Mouse (Mus musculus): ENCODE data around the gene Nemp2. TPM values are rescaled to one million over a fixed set of nuclear protein-coding genes. Genes with fewer than 3 reads are reported as not detected.

Nemp2 gene
- polyA plus RNA-seq, 1 experiment from 2014 or later: 8.5 TPM

DNA sequence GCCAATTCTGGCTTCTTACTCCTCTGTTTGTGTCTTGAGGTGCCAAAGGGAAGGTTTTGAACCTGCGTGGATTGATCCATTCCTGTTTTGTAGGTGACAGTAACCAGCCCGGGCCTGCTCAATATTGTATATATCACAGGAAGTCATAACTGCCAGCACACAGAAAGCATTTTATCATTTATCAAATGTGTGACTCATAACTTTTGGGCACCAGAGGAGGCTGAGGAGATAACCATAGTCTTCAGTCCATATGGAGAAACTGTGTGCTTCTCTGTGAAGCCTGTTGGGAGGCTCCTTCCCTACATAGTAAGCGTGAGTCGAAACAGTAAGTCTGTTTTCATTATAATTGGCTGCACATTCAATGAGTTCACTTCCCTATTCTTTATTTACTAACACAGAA is 10.2 kb downstream of the Nemp2 start:
- Histone ChIP-seq H3K4me3 (ENCODE audit: low read depth, low read length) (no peak overlapping the region), H3K4me1 (ENCODE audit: control insufficient read depth, insufficient read depth, low read length) (no peaks in the 10 kb centered on the region), H3K9me3 (ENCODE audit: control insufficient read depth, low read length) (no peaks in the 10 kb centered on the region), H3K9ac (replicated peaks; ENCODE audit: low read depth, low read length) (no peak overlapping the region), H3K36me3 (ENCODE audit: control insufficient read depth, insufficient read depth, low read length) (no peaks in the 10 kb centered on the region; the same call in 1 of the 2 replicates), H3K27me3 (ENCODE audit: control insufficient read depth, insufficient read depth, low read length) (no peaks in the 10 kb centered on the region), H3K27ac (ENCODE audit: low read depth, low read length) (no peak overlapping the region), H3K4me2 (ENCODE audit: low read depth, low read length) (no peak overlapping the region)
- 91% methylated on average over 4 of the region's 4 CpGs for WGBS
- no peak for ATAC-seq (ENCODE audit: low read depth)

GRCm38 (mm10) chr1:52648153-52649027 is 17.9 kb downstream of the Nemp2 start:
- H3K4me1 ChIP-seq (ENCODE audit: control insufficient read depth, insufficient read depth, low read length): no peaks in the 10 kb centered on the region
- H3K27me3 ChIP-seq (ENCODE audit: control insufficient read depth, insufficient read depth, low read length): no peaks in the 10 kb centered on the region
- no peak overlapping the region for H3K9ac ChIP-seq (replicated peaks; ENCODE audit: low read depth, low read length)
- H3K36me3 ChIP-seq (ENCODE audit: control insufficient read depth, insufficient read depth, low read length): peaks cover 5% of the 10 kb centered on the region; the same call in 1 of the 2 replicates
- H3K27ac ChIP-seq (ENCODE audit: low read depth, low read length): no peak overlapping the region
- ATAC-seq (ENCODE audit: low read depth): peak; percentile 93
- H3K9me3 ChIP-seq (ENCODE audit: control insufficient read depth, low read length): no peaks in the 10 kb centered on the region
- no peak overlapping the region for H3K4me3 ChIP-seq (ENCODE audit: low read depth, low read length)
- 81% methylated on average over 11 of the region's 11 CpGs for WGBS
- H3K4me2 ChIP-seq (ENCODE audit: low read depth, low read length): no peak overlapping the region

DNA sequence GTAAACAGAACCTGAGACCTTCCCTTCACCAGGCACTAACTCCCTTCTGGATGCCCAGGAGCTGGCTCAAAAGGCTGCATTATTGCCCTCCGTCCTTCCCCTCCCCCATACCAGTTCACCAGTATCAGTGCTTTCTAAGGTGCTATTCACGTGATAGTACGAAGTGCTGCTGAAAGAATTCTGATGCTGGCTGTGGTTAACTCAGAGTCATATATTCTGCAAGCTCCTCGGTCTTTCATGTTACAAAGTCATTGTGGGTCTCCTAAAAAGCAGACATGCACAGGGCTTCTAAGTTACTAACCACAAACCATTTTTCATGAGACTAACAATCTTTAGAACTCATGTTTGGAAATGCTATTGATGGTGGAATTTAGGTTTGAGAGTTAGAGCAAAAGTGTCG is 19.6 kb downstream of the Nemp2 start:
- no peak for ATAC-seq (ENCODE audit: low read depth)
- H3K9ac ChIP-seq (replicated peaks; ENCODE audit: low read depth, low read length): no peak overlapping the region
- peaks cover 5% of the 10 kb centered on the region; the same call in 1 of the 2 replicates for H3K36me3 ChIP-seq (ENCODE audit: control insufficient read depth, insufficient read depth, low read length)
- H3K27ac ChIP-seq (ENCODE audit: low read depth, low read length): no peak overlapping the region
- H3K27me3 ChIP-seq (ENCODE audit: control insufficient read depth, insufficient read depth, low read length): no peaks in the 10 kb centered on the region
- H3K4me3 ChIP-seq (ENCODE audit: low read depth, low read length): no peak overlapping the region
- no peaks in the 10 kb centered on the region for H3K9me3 ChIP-seq (ENCODE audit: control insufficient read depth, low read length)
- 83% methylated on average over 5 of the region's 5 CpGs for WGBS
- no peak overlapping the region for H3K4me2 ChIP-seq (ENCODE audit: low read depth, low read length)
- no peaks in the 10 kb centered on the region for H3K4me1 ChIP-seq (ENCODE audit: control insufficient read depth, insufficient read depth, low read length)

DNA sequence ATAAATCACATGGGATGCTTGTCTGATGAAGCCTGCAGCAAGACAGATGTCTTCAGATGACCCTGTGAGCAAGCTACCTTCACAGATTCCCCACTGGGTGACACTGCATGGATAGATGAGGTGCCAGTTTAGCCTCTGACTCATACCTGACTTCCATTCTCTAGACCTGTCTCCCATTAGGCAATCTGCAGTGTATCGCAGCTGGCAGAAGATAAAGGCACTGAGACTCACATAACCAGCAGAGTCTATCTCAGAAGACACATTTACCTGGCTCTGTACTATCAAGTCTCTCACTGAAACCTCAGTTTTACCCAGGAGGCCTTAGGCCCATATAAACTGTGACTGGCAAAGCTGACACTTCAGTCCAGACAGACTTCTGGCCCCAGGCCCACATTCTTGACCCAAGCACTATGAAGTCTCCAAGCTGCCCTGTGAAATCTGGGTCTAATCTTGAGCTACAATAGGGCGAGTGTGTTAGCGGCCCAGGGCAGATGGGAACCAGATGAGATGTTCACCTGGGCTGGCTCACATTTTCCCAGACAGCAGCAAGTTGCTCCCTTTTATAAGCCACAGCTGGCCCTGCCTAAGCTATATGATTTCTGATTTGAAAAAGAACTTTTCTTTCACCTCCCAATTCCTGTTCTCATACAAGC is 22.2 kb downstream of the Nemp2 start:
- ATAC-seq (ENCODE audit: low read depth): no peak
- no peak overlapping the region for H3K4me2 ChIP-seq (ENCODE audit: low read depth, low read length)
- no peak overlapping the region for H3K9ac ChIP-seq (replicated peaks; ENCODE audit: low read depth, low read length)
- H3K27me3 ChIP-seq (ENCODE audit: control insufficient read depth, insufficient read depth, low read length): no peaks in the 10 kb centered on the region
- no peak overlapping the region for H3K4me3 ChIP-seq (ENCODE audit: low read depth, low read length)
- no peaks in the 10 kb centered on the region for H3K9me3 ChIP-seq (ENCODE audit: control insufficient read depth, low read length)
- H3K36me3 ChIP-seq (ENCODE audit: control insufficient read depth, insufficient read depth, low read length): peaks cover 5% of the 10 kb centered on the region; the same call in 1 of the 2 replicates
- H3K27ac ChIP-seq (ENCODE audit: low read depth, low read length): no peak overlapping the region
- WGBS: 90% methylated on average over 3 of the region's 3 CpGs
- no peaks in the 10 kb centered on the region for H3K4me1 ChIP-seq (ENCODE audit: control insufficient read depth, insufficient read depth, low read length)

DNA sequence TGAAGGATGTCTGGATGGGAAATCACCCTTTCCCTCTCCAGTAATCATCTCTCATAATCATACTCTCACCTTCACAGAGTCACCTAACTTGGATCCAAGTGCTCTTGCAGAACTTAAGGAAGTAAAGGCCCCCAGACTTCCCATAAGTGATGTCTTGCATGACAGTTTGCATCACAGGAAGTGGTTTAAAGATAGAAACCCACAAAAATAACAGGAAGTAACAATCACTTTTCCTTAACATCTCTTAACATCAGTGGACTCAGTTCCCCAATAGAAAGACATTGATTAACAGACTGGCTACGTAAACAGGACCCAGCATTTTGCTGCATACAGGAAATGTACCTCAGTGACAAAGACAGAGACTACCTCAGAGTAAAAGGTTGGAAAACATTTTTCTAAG is 22.9 kb downstream of the Nemp2 start:
- Histone ChIP-seq H3K9me3 (ENCODE audit: control insufficient read depth, low read length) (no peaks in the 10 kb centered on the region), H3K4me1 (ENCODE audit: control insufficient read depth, insufficient read depth, low read length) (no peaks in the 10 kb centered on the region), H3K4me3 (ENCODE audit: low read depth, low read length) (no peak overlapping the region), H3K27me3 (ENCODE audit: control insufficient read depth, insufficient read depth, low read length) (no peaks in the 10 kb centered on the region), H3K36me3 (ENCODE audit: control insufficient read depth, insufficient read depth, low read length) (peaks cover 5% of the 10 kb centered on the region; the same call in 1 of the 2 replicates), H3K9ac (replicated peaks; ENCODE audit: low read depth, low read length) (no peak overlapping the region), H3K4me2 (ENCODE audit: low read depth, low read length) (no peak overlapping the region), H3K27ac (ENCODE audit: low read depth, low read length) (no peak overlapping the region)
- 87% methylated on average over 1 of the region's 1 CpGs for WGBS
- ATAC-seq (ENCODE audit: low read depth): no peak

DNA sequence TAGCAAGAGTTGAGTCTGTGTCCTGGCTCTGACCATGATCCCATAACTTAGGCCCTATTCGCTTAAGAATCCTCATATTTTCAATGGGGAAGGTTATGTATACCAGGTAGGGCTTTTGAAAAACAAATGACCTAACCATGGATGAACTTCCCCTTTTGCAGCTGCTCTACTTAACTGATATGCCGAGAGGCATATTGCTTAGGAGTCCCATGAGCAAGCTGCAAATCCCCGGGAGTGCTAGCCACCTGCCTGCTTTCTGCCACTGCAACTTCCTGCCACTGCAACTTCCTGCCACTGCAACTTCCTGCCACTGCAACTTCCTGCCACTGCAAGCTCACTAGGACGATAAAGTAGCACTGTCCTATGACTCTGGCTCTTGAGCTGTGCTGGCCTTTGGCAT is 24.6 kb downstream of the Nemp2 start:
- H3K36me3 ChIP-seq (ENCODE audit: control insufficient read depth, insufficient read depth, low read length): peaks cover under 1% of the 10 kb centered on the region; the same call in 1 of the 2 replicates
- ATAC-seq (ENCODE audit: low read depth): no peak
- H3K27me3 ChIP-seq (ENCODE audit: control insufficient read depth, insufficient read depth, low read length): no peaks in the 10 kb centered on the region
- 84% methylated on average over 4 of the region's 4 CpGs for WGBS
- no peak overlapping the region for H3K9ac ChIP-seq (replicated peaks; ENCODE audit: low read depth, low read length)
- no peaks in the 10 kb centered on the region for H3K4me1 ChIP-seq (ENCODE audit: control insufficient read depth, insufficient read depth, low read length)
- H3K4me2 ChIP-seq (ENCODE audit: low read depth, low read length): no peak overlapping the region
- H3K27ac ChIP-seq (ENCODE audit: low read depth, low read length): no peak overlapping the region
- no peaks in the 10 kb centered on the region for H3K9me3 ChIP-seq (ENCODE audit: control insufficient read depth, low read length)
- no peak overlapping the region for H3K4me3 ChIP-seq (ENCODE audit: low read depth, low read length)

DNA sequence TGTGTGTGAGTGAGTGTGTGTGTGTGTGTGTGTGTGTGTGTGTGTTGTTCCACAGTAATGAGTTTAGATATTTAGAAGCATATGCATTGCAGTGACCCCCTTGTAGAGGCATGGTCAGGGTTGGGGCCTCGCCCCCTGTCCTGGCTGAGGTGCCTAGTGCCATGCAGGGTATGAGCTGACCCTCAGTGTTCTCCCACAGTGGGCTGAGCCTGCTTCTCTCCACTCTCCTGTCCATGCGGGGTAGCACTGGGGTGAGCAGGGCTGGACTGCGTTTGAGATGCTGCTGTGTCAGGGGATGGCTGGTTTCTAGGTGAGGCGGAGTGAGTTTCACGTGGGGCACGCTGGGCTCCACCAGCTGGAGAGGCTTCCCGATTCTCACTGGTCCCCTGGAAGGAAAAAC is 27.7 kb downstream of the Nemp2 start:
- no peak for ATAC-seq (ENCODE audit: low read depth)
- WGBS: 90% methylated on average over 7 of the region's 7 CpGs

DNA sequence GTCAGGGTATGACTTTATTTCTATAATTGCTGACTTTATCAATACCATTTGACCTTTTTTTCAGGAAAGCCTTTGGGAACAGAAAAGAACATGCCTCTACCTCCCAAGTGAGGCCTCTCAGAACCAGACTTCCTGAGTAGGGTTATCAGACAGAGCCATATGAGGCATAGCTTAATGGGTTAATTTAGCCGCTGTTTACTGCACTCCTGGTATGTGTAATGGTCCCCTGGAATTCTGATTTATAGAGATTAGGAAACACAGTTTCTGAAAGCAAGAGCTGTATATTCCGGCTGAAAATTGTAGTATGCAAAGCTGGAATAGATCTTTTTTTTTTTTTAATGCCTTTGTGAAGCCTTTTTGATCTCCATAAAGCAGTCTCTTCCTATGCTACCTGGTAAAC is 29.8 kb downstream of the Nemp2 start:
- H3K36me3 ChIP-seq (ENCODE audit: control insufficient read depth, insufficient read depth, low read length): peaks cover 6% of the 10 kb centered on the region; the same call in 1 of the 2 replicates
- H3K4me2 ChIP-seq (ENCODE audit: low read depth, low read length): no peak overlapping the region
- H3K27ac ChIP-seq (ENCODE audit: low read depth, low read length): no peak overlapping the region
- 68% methylated on average over 2 of the region's 2 CpGs for WGBS
- no peaks in the 10 kb centered on the region for H3K4me1 ChIP-seq (ENCODE audit: control insufficient read depth, insufficient read depth, low read length)
- no peaks in the 10 kb centered on the region for H3K9me3 ChIP-seq (ENCODE audit: control insufficient read depth, low read length)
- ATAC-seq (ENCODE audit: low read depth): no peak
- H3K9ac ChIP-seq (replicated peaks; ENCODE audit: low read depth, low read length): no peak overlapping the region
- no peak overlapping the region for H3K4me3 ChIP-seq (ENCODE audit: low read depth, low read length)
- no peaks in the 10 kb centered on the region for H3K27me3 ChIP-seq (ENCODE audit: control insufficient read depth, insufficient read depth, low read length)

More for the DNA sequence above, 27.7 kb downstream of the Nemp2 start:
- Histone ChIP-seq H3K4me1 (ENCODE audit: control insufficient read depth, insufficient read depth, low read length) (no peaks in the 10 kb centered on the region), H3K9me3 (ENCODE audit: control insufficient read depth, low read length) (no peaks in the 10 kb centered on the region), H3K4me2 (ENCODE audit: low read depth, low read length) (no peak overlapping the region), H3K4me3 (ENCODE audit: low read depth, low read length) (no peak overlapping the region), H3K27me3 (ENCODE audit: control insufficient read depth, insufficient read depth, low read length) (no peaks in the 10 kb centered on the region), H3K36me3 (ENCODE audit: control insufficient read depth, insufficient read depth, low read length) (peaks cover 6% of the 10 kb centered on the region; the same call in 1 of the 2 replicates), H3K9ac (replicated peaks; ENCODE audit: low read depth, low read length) (no peak overlapping the region), H3K27ac (ENCODE audit: low read depth, low read length) (no peak overlapping the region)

- Histone ChIP-seq H3K9ac (replicated peaks; ENCODE audit: low read depth, low read length) (no peak overlapping the region), H3K36me3 (ENCODE audit: control insufficient read depth, insufficient read depth, low read length) (peaks cover 6% of the 10 kb centered on the region; the same call in 1 of the 2 replicates), H3K27me3 (ENCODE audit: control insufficient read depth, insufficient read depth, low read length) (no peaks in the 10 kb centered on the region), H3K9me3 (ENCODE audit: control insufficient read depth, low read length) (no peaks in the 10 kb centered on the region), H3K4me3 (ENCODE audit: low read depth, low read length) (no peak overlapping the region), H3K4me1 (ENCODE audit: control insufficient read depth, insufficient read depth, low read length) (no peaks in the 10 kb centered on the region), H3K4me2 (ENCODE audit: low read depth, low read length) (no peak overlapping the region), H3K27ac (ENCODE audit: low read depth, low read length) (no peak overlapping the region)
- WGBS: 78% methylated on average over 12 of the region's 12 CpGs
- no peak for ATAC-seq (ENCODE audit: low read depth)
Observed at GRCm38 (mm10) chr1:52660765-52661164, 30.3 kb downstream of the Nemp2 start.

All from neural tube, embryonic 14.5 days (tissue).